Mouse (Mus musculus): Measurements from ENCODE around the gene Nuak2.

The Nuak2 gene

DNA sequence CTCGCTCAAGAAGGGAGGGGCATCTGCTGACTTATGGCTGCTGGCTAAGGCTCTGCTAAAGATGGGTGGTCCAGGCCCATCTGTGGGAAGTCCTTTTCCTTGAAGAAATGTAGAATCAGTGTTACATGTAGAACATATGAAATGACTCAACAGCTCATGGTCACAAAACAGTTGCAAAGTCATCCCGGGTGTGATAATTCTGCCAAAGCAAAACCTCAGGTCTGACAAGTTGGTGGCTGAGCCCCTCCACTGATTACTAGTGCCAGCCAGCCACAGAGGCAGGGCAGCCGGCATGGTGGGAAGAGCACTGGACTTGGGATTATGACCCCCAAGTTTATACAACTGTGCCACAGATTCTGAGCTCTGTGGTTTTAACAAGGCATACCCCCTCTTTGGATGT, 61.9 kb downstream of the Nuak2 start:
- no peak for DNase-seq (ENCODE audit: low spot score)

DNA sequence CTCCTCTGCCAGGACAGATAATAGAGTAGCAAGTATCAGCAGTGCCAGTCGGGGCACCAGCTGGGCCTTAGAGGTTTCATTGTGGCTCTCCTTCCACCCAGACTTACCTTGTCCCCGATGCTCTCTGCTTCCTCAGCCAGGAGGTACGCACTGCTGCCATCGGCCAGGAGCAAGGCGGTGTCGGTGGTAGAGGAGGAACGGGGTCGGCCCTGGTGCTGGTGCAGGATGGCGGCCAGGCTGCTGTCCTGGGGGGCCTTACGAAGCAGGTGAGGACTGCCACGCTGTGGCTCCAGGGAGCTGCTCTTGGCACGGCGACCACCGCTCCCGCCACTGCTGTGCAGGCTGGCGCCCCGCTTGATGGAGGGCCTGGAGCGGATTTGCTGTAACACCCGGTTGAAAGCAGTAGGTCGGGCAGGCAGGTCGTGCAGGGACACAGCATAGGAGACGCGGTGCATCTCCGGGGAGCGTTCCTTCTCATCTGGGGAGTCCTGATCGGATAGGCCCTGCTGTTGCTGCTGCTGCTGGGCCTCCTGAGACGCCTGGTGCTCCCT, 64.7 kb downstream of the Nuak2 start:
- DNase-seq (ENCODE audit: low spot score): no peak

DNA sequence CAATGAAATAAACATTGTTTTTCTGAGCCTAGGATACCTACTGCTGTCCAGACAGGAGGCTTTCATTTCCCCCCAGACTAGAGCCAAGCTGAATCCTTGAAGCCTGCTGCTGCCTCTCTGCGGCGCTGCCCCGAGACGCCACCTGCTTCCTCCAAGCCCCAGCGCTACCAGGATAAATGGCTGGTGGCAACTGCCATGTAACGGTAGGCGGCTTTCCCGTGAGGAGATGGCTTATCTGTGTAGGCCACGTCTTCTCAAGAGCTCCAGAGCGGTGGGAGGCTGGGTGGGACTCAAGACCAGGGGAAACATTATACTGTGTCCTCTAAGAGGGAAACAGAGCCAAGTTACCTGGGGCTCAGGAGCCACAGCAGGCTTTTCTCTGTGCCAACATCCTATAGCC, 66.0 kb downstream of the Nuak2 start:
- no peak for DNase-seq (ENCODE audit: low spot score)
